Mouse (Mus musculus) heart, embryonic 16.5 days (tissue): ENCODE data around the gene Cbr1. TPM values are rescaled to one million over a fixed set of nuclear protein-coding genes. Genes with fewer than 3 reads are reported as not detected.

Experiments
- ATAC-seq: fragments of 200-750 bp; cut with Nextera tagmentation; replicated peaks from 2 replicates; pipeline ENCODE4 v1.8.0; 2017; ENCODE audit warnings: moderate number of reproducible peaks; ENCODE audit not compliant: insufficient read depth, low FRiP score; ENCODE audit errors: extremely low read depth
- H3K27ac ChIP-seq: fragments of 300-500 bp; sonication (generic); 2 replicates; pipeline ENCODE4 v1.5.1; 2014; ENCODE audit warnings: mild to moderate bottlenecking, low read length, control low read depth, moderate library complexity
- H3K27me3 ChIP-seq: fragments of 300-500 bp; sonication (generic); 2 replicates; pipeline ENCODE4 v1.6.1; 2014; ENCODE audit warnings: low read length, mixed read lengths; ENCODE audit not compliant: control insufficient read depth, insufficient read depth
- H3K36me3 ChIP-seq: fragments of 300-500 bp; sonication (generic); 2 replicates; pipeline ENCODE4 v1.6.1; 2014; ENCODE audit not compliant: control insufficient read depth, insufficient read depth
- H3K4me1 ChIP-seq: fragments of 300-500 bp; sonication (generic); 2 replicates; pipeline ENCODE4 v1.6.1; 2014; ENCODE audit warnings: low read length, mixed read lengths; ENCODE audit not compliant: control insufficient read depth, insufficient read depth
- H3K4me2 ChIP-seq: fragments of 300-500 bp; sonication (generic); 2 replicates; pipeline ENCODE4 v1.6.1; 2014; ENCODE audit warnings: low read depth, mild to moderate bottlenecking, control low read depth, low read length
- H3K4me3 ChIP-seq: fragments of 300-500 bp; sonication (generic); 2 replicates; pipeline ENCODE4 v1.5.1; 2014; ENCODE audit warnings: mild to moderate bottlenecking, control low read depth, low read length
- H3K9ac ChIP-seq: fragments of 300-500 bp; sonication (generic); 2 replicates; pipeline ENCODE4 v1.6.1; 2014; ENCODE audit warnings: low read length, control low read depth
- H3K9me3 ChIP-seq: fragments of 300-500 bp; sonication (generic); replicated peaks from 2 replicates; pipeline ENCODE4 v1.6.1; 2016; ENCODE audit warnings: low read length; ENCODE audit not compliant: control insufficient read depth
- WGBS: fragments of 180-500 bp; shearing (Covaris S2); extraction: QIAGEN DNeasy Blood & Tissue Kit; methylation state at CpG from one replicate; pipeline ENCODE4 v1.1.7; 2014; 5-methylcytosine and 5-hydroxymethylcytosine counted together
- polyA plus RNA-seq: library from polyadenylated mRNA; unstranded; fragments of >200 nt; fragmentation: Nextera tagmentation; extraction: Ambion mirVana; gene quantifications from 2 replicates; pipeline ENCODE4 v1.2.1, GENCODE M21; 2015

Gene Cbr1
- polyA plus RNA-seq, 1 experiment from 2014 or later = 60.2 TPM

- H3K36me3 ChIP-seq = no peaks in the 10 kb centered on the region
- H3K9ac ChIP-seq = no peak overlapping the region
- H3K27ac ChIP-seq = 0 out of 2 replicates have a peak overlapping the region, but pooled peaks have one; percentile 32
- H3K27me3 ChIP-seq = no peaks in the 10 kb centered on the region
- H3K4me1 ChIP-seq = peaks cover 7% of the 10 kb centered on the region; the same call in 1 of the 2 replicates
- no peaks in the 10 kb centered on the region for H3K9me3 ChIP-seq
- WGBS = 31% methylated on average over 6 of the region's 6 CpGs
- peak; percentile 60 for ATAC-seq
- no peak overlapping the region for H3K4me2 ChIP-seq
- no peak overlapping the region for H3K4me3 ChIP-seq
Measured at GRCm38 (mm10) chr16:93581125-93581524, 24.5 kb upstream of the Cbr1 start.

DNA sequence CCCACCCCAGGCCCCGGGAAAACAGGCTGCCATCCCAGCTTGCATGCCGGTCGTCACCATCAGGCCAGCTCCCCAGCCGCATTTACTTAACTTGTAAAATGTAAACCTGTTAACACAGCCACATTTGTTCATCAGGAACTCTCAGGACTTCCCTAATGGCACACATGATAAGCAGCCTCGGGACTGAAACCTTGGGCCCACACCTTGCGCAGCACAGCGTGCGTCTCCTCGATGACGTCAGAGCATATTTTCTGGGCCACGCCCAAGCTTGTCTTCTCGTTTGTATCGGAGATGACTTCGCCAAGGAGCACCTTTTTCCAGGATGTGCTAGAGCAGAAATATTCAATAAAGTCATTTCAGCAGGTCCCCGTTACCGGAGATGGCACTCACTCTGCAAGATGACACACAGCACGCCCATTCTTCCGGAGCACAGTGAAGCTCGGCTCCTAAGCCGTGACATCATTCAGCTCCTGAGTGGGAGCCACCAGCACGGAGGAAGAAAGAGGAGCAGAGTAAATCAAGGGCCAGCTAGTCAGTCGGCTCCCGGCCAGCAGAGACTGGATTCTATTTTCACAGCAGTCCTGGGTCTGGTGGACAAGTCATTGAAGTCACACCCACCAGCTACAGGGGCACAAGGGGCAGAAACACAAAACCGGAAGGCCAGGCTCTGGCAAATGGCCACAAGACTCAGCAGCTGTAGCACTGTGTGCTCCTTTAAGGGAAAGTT lies 20.5 kb upstream of the Cbr1 start:
- Histone ChIP-seq H3K4me1 (0 out of 2 replicates have a peak, but pooled peaks cover 5% of the 10 kb centered on the region), H3K27me3 (no peaks in the 10 kb centered on the region), H3K4me3 (peak overlapping the region; percentile 15; the same call in 1 of the 2 replicates), H3K4me2 (peak overlapping the region; percentile 33), H3K27ac (peak overlapping the region; percentile 51; the same call in 1 of the 2 replicates), H3K36me3 (peaks cover 4% of the 10 kb centered on the region; the same call in 1 of the 2 replicates), H3K9me3 (no peaks in the 10 kb centered on the region), H3K9ac (no peak overlapping the region; the same call in 1 of the 2 replicates)
- WGBS = 76% methylated on average over 24 of the region's 24 CpGs
- ATAC-seq = no peak

- no peaks in the 10 kb centered on the region for H3K9me3 ChIP-seq
- H3K4me2 ChIP-seq = peak overlapping the region; percentile 33
- peak; percentile 34; the same call in 1 of the 2 replicates for ATAC-seq
- H3K9ac ChIP-seq = no peak overlapping the region; the same call in 1 of the 2 replicates
- peak overlapping the region; percentile 15; the same call in 1 of the 2 replicates for H3K4me3 ChIP-seq
- WGBS = 90% methylated on average over 9 of the region's 9 CpGs
- H3K27me3 ChIP-seq = no peaks in the 10 kb centered on the region
- H3K36me3 ChIP-seq = peaks cover 10% of the 10 kb centered on the region; the same call in 1 of the 2 replicates
- peak overlapping the region; percentile 51 for H3K27ac ChIP-seq
- H3K4me1 ChIP-seq = 0 out of 2 replicates have a peak, but pooled peaks cover 5% of the 10 kb centered on the region
Measured at GRCm38 (mm10) chr16:93585703-93586205, 19.9 kb upstream of the Cbr1 start.

DNA sequence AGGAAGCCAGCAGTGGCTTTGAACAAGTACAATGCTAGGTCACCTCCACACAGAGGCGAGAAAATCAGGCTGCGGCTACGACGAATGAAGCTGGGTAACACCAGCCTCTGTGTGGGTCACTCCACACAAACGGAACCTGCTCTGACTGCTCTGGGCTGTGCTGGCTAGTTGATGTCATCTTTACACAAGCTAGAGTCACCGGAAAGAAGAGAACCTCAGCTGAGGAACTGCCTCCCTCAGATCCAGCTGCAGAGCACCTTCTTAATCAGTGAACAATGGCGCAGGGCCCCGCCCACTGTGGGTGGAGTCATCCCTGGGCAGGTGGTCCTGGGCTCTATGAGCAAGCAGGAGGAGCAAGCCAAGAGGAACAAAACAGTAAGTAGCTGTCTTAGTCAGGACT lies 19.3 kb upstream of the Cbr1 start:
- no peak overlapping the region for H3K9ac ChIP-seq
- H3K4me1 ChIP-seq = 0 out of 2 replicates have a peak, but pooled peaks cover 3% of the 10 kb centered on the region
- H3K4me2 ChIP-seq = peak overlapping the region; percentile 28; the same call in 1 of the 2 replicates
- H3K9me3 ChIP-seq = no peaks in the 10 kb centered on the region
- H3K4me3 ChIP-seq = peak overlapping the region; percentile 10; the same call in 1 of the 2 replicates
- peak overlapping the region; percentile 45 for H3K27ac ChIP-seq
- 78% methylated on average over 8 of the region's 8 CpGs for WGBS
- ATAC-seq = peak; percentile 53; the same call in 1 of the 2 replicates
- H3K36me3 ChIP-seq = peaks cover 10% of the 10 kb centered on the region; the same call in 1 of the 2 replicates
- H3K27me3 ChIP-seq = no peaks in the 10 kb centered on the region

DNA sequence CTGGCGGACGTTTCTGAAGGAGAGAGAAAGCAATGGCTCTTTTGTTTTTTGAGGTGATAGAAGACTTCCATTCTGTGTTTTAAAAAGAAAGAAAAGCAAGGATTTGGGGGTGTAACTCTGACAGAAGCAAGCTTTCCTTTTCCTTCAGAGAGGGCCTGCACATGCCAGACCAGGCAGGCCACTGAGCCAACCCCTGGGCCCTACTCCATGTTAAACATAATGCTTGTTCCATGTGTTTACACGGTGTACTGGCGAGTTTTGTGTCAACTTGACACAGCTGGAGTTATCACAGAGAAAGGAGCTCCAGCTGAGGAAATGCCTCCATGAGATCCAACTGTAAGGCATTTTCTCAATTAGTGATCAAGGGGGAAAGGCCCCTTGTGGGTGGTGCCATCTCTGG lies 17.4 kb upstream of the Cbr1 start:
- 44% methylated on average over 4 of the region's 4 CpGs for WGBS
- no peak for ATAC-seq
- Histone ChIP-seq H3K4me2 (no peak overlapping the region), H3K27me3 (no peaks in the 10 kb centered on the region), H3K9me3 (no peaks in the 10 kb centered on the region), H3K36me3 (peaks cover 14% of the 10 kb centered on the region; the same call in 1 of the 2 replicates), H3K27ac (no peak overlapping the region), H3K4me1 (0 out of 2 replicates have a peak, but pooled peaks cover 3% of the 10 kb centered on the region), H3K9ac (no peak overlapping the region), H3K4me3 (no peak overlapping the region)

DNA sequence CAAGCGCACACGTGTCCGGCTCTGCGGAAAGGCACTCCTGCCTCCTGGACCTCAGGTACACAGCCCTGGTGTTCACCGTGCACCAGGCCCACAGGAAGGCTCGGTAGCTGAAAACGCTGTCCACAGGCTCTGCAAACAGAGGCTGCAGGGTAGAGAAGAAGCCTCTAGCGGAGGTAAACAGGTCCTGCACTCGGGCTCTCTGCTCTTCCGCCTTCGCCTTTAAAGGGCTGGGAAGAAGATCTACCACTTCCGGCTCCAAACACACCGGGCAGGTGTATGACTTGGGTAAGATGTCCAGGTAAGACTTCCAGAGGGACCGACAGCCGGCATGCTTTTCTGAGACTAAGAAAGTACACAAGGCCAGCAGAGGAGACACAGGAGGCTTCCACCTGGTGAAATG lies 14.7 kb upstream of the Cbr1 start:
- no peak overlapping the region for H3K4me3 ChIP-seq
- H3K27me3 ChIP-seq = no peaks in the 10 kb centered on the region
- H3K9ac ChIP-seq = no peak overlapping the region
- H3K4me2 ChIP-seq = no peak overlapping the region
- ATAC-seq = no peak
- H3K36me3 ChIP-seq = peaks cover 19% of the 10 kb centered on the region; the same call in 1 of the 2 replicates
- WGBS = 88% methylated on average over 15 of the region's 15 CpGs
- no peak overlapping the region for H3K27ac ChIP-seq
- H3K9me3 ChIP-seq = no peaks in the 10 kb centered on the region
- no peaks in the 10 kb centered on the region for H3K4me1 ChIP-seq

DNA sequence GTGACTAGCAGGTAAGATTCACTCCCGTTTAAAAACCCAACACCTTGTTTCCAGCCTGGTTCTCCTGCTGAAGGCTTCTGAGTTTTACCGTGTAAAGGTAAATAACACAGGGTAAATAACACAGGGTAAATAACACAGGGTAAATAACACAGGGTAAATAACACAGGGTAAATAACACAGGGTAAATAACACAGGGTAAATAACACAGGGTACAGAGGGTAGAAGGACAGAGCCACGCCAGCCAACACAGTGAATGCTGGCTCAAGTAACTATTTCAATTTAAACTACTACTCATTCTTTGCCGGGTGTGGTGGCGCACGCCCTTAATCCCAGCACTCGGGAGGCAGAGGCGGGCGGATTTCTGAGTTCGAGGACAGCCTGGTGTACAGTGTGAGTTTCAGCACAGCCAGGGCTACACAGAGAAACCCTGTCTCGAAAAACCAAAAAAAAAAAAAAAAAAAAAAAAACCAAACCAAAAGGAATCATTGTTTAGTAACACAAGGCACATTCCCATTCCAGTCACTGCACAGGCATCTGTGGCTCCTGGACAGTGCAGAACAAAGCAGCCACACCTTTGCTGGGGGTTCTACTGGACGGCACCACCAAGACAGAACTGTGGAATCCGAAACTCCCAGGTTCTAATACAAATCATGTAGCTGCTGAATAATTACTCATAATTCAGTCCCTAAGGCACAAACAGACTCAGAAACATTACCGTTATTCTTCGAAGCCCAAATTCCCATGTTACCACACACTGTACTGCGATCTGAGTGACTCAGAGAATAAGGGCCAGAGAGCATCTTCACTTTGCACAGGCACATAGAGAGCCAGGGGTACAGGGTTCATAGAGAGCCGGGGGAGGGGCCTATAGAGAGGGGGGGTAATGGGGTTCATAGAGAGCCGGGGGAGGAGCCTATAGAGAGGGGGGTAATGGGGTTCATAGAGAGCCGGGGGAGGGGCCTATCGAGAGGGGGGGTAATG lies 13.9 kb upstream of the Cbr1 start:
- no peak for ATAC-seq
- Histone ChIP-seq H3K4me1 (no peaks in the 10 kb centered on the region), H3K27me3 (no peaks in the 10 kb centered on the region), H3K9ac (no peak overlapping the region), H3K4me2 (no peak overlapping the region), H3K4me3 (no peak overlapping the region), H3K36me3 (peaks cover 21% of the 10 kb centered on the region; the same call in 1 of the 2 replicates), H3K27ac (no peak overlapping the region), H3K9me3 (no peaks in the 10 kb centered on the region)
- WGBS = 88% methylated on average over 20 of the region's 20 CpGs

DNA sequence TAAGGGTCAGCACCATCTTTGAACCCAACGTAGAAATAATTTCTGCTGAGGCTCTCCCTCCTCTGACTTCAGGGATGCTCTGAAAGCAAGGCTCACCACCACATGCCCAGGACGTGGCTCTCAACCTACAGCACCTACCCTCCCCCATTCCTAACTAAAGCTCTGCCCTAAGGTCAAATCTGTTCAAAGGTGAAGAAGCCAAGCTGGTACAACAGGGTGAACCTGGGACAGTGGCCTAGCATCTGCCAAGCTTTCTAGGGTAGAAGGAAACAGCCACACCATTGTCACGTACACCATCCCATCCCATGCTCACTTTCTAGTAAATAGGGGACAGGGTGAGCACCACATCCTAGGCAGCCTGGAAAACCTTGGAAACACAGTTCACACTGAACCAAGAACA lies 12.9 kb upstream of the Cbr1 start:
- peaks cover 22% of the 10 kb centered on the region; the same call in 1 of the 2 replicates for H3K36me3 ChIP-seq
- WGBS = 90% methylated on average over 3 of the region's 3 CpGs

More for the DNA sequence above, 12.9 kb upstream of the Cbr1 start:
- H3K4me3 ChIP-seq = no peak overlapping the region
- H3K9me3 ChIP-seq = no peaks in the 10 kb centered on the region
- ATAC-seq = no peak
- no peaks in the 10 kb centered on the region for H3K4me1 ChIP-seq
- H3K27me3 ChIP-seq = no peaks in the 10 kb centered on the region
- H3K4me2 ChIP-seq = no peak overlapping the region
- H3K9ac ChIP-seq = no peak overlapping the region
- H3K27ac ChIP-seq = no peak overlapping the region
